Mouse (Mus musculus) kidney, postnatal 0 days (tissue): ENCODE measurements around the gene Haghl. TPM values are rescaled to one million over a fixed set of nuclear protein-coding genes. Genes with fewer than 3 reads are reported as not detected.

Experiments used
- ATAC-seq: fragments of 200-750 bp; cut with Nextera tagmentation; replicated peaks from 2 replicates; pipeline ENCODE4 v1.8.0; 2017; ENCODE audit warnings: low read depth, moderate number of reproducible peaks, moderate TSS enrichment, moderate library complexity; ENCODE audit not compliant: low FRiP score
- DNase-seq: peaks from one replicate; pipeline ENCODE4 v3.0.0-alpha.2; 2016; ENCODE audit warnings: low spot score
- H3K27ac ChIP-seq: fragments of 300-500 bp; sonication (generic); 2 replicates; pipeline ENCODE4 v1.5.1; 2014; ENCODE audit warnings: mild to moderate bottlenecking
- H3K27me3 ChIP-seq: fragments of 300-500 bp; sonication (generic); 2 replicates; pipeline ENCODE4 v1.6.1; 2014; ENCODE audit warnings: low read length, mixed read lengths; ENCODE audit not compliant: insufficient read depth
- H3K36me3 ChIP-seq: fragments of 300-500 bp; sonication (generic); 2 replicates; pipeline ENCODE4 v1.6.1; 2014; ENCODE audit warnings: low read length, mixed read lengths; ENCODE audit not compliant: insufficient read depth
- H3K4me1 ChIP-seq: fragments of 300-500 bp; sonication (generic); replicated peaks from 2 replicates; pipeline ENCODE4 v1.6.1; 2014; ENCODE audit warnings: antibody characterized with exemption, low read length, mixed read lengths; ENCODE audit not compliant: insufficient read depth
- H3K4me2 ChIP-seq: fragments of 300-500 bp; sonication (generic); 2 replicates; pipeline ENCODE4 v1.6.1; 2014; ENCODE audit warnings: mild to moderate bottlenecking, low read length, moderate library complexity, mixed read lengths
- H3K4me3 ChIP-seq: fragments of 300-500 bp; sonication (generic); replicated peaks from 2 replicates; pipeline ENCODE4 v1.5.1; 2014; ENCODE audit warnings: low read depth, low read length
- H3K9ac ChIP-seq: fragments of 300-500 bp; sonication (generic); 2 replicates; pipeline ENCODE4 v1.6.1; 2014; ENCODE audit warnings: low read depth, low read length
- H3K9me3 ChIP-seq: fragments of 300-500 bp; sonication (generic); replicated peaks from 2 replicates; pipeline ENCODE4 v1.6.1; 2016; ENCODE audit warnings: low read length, inconsistent platforms, mixed read lengths
- CTCF ChIP-seq: IDR thresholded peaks from 2 replicates; pipeline ENCODE4 v1.5.1; 2016; ENCODE audit warnings: antibody characterized with exemption, low read depth, mild to moderate bottlenecking, moderate library complexity
- WGBS: fragments of 180-500 bp; shearing (Covaris S2); extraction: QIAGEN DNeasy Blood & Tissue Kit; methylation state at CpG from one replicate; pipeline ENCODE4 v1.1.7; 2014; 5-methylcytosine and 5-hydroxymethylcytosine counted together
- polyA plus RNA-seq: library from polyadenylated mRNA; unstranded; fragments of >200 nt; fragmentation: Nextera tagmentation; extraction: Ambion mirVana; gene quantifications from 2 replicates; pipeline ENCODE4 v1.2.1, GENCODE M21; 2015

Haghl gene
- polyA plus RNA-seq, 1 experiment from 2014 or later: 79.9 TPM

GRCm38 (mm10) chr17:25831451-25832281 is 46.2 kb upstream of the Haghl start:
- H3K4me1 ChIP-seq: peaks cover 53% of the 10 kb centered on the region
- DNase-seq (no peak), ATAC-seq (no peak)
- no peak for TF ChIP-seq CTCF
- WGBS: 47% methylated on average over 21 of the region's 21 CpGs
- H3K9ac ChIP-seq: peak overlapping the region; percentile 83
- H3K9me3 ChIP-seq: no peaks in the 10 kb centered on the region
- H3K4me3 ChIP-seq: peak overlapping the region; percentile 81
- peak overlapping the region; percentile 99 for H3K27ac ChIP-seq
- peak overlapping the region; percentile 85 for H3K4me2 ChIP-seq
- H3K36me3 ChIP-seq: peaks cover 26% of the 10 kb centered on the region; the same call in 1 of the 2 replicates
- H3K27me3 ChIP-seq: no peaks in the 10 kb centered on the region

- Histone ChIP-seq H3K9me3 (no peaks in the 10 kb centered on the region), H3K9ac (no peak overlapping the region), H3K4me3 (no peak overlapping the region), H3K4me1 (peaks cover 45% of the 10 kb centered on the region), H3K4me2 (peak overlapping the region; percentile 85; the same call in 1 of the 2 replicates), H3K36me3 (peaks cover 32% of the 10 kb centered on the region), H3K27me3 (no peaks in the 10 kb centered on the region), H3K27ac (no peak overlapping the region)
- WGBS: 84% methylated on average over 14 of the region's 14 CpGs
- ATAC-seq (no peak), DNase-seq (no peak)
- no peak for TF ChIP-seq CTCF
These were observed 45.4 kb upstream of the Haghl start for GRCm38 (mm10) chr17:25830806-25831431.

- no peaks in the 10 kb centered on the region for H3K9me3 ChIP-seq
- H3K27ac ChIP-seq: no peak overlapping the region
- peaks cover 38% of the 10 kb centered on the region for H3K36me3 ChIP-seq
- no peak for DNase-seq
- ATAC-seq: no peak
- H3K4me1 ChIP-seq: peaks cover 39% of the 10 kb centered on the region
- no peak overlapping the region for H3K4me3 ChIP-seq
- H3K4me2 ChIP-seq: 0 out of 2 replicates have a peak overlapping the region, but pooled peaks have one; percentile 66
- no peak overlapping the region for H3K9ac ChIP-seq
- TF ChIP-seq CTCF: no peak
- no peaks in the 10 kb centered on the region for H3K27me3 ChIP-seq
- 79% methylated on average over 4 of the region's 4 CpGs for WGBS
These were observed 44.8 kb upstream of the Haghl start for GRCm38 (mm10) chr17:25830200-25830753.

GRCm38 (mm10) chr17:25829558-25830017 is 44.1 kb upstream of the Haghl start:
- no peak for TF ChIP-seq CTCF
- 33% methylated on average over 8 of the region's 8 CpGs for WGBS
- H3K4me2 ChIP-seq: peak overlapping the region; percentile 66
- DNase-seq (no peak), ATAC-seq (no peak)
- peak overlapping the region; percentile 60 for H3K9ac ChIP-seq
- peak overlapping the region; percentile 34 for H3K4me3 ChIP-seq
- H3K27ac ChIP-seq: peak overlapping the region; percentile 88
- peaks cover 36% of the 10 kb centered on the region for H3K4me1 ChIP-seq
- H3K9me3 ChIP-seq: no peaks in the 10 kb centered on the region
- peaks cover 35% of the 10 kb centered on the region for H3K36me3 ChIP-seq
- no peaks in the 10 kb centered on the region for H3K27me3 ChIP-seq

GRCm38 (mm10) chr17:25828712-25829557 is 43.5 kb upstream of the Haghl start, which contains the start of gene Jmjd8:
Gene Jmjd8, plus strand, starts transcription at chr17:25828867.
- peak; percentile 90 for DNase-seq
- peak within 1 kb of the TSS; percentile 34 for H3K4me3 ChIP-seq
- peak within 1 kb of the TSS; percentile 60 for H3K9ac ChIP-seq
- peak; percentile 57 for TF ChIP-seq CTCF
- no peaks in the 10 kb centered on the region for H3K9me3 ChIP-seq
- peak within 1 kb of the TSS; percentile 88 for H3K27ac ChIP-seq
- H3K4me2 ChIP-seq: peak within 1 kb of the TSS; percentile 66
- H3K36me3 ChIP-seq: peaks cover 34% of the 10 kb centered on the region
- H3K4me1 ChIP-seq: peaks cover 36% of the 10 kb centered on the region
- WGBS: under 1% methylated on average over 32 of the region's 32 CpGs
- ATAC-seq: peak; percentile 16
- H3K27me3 ChIP-seq: no peaks in the 10 kb centered on the region
